Mouse (Mus musculus) splenic B cell, adult 2 months (primary cell): ENCODE measurements around the gene Tmem235.

Experiments
- DNase-seq: peaks from one replicate; pipeline ENCODE4 v3.0.0-alpha.2; 2011; ENCODE audit warnings: low read depth, low spot score
- H3K27me3 ChIP-seq: 2 replicates; pipeline ENCODE4 v1.6.1; 2012; ENCODE audit warnings: mild to moderate bottlenecking, low read length, moderate library complexity, mixed read lengths; ENCODE audit not compliant: control insufficient read depth, poor library complexity, insufficient read depth, severe bottlenecking
- H3K36me3 ChIP-seq: 2 replicates; pipeline ENCODE4 v1.6.1; 2012; ENCODE audit warnings: mild to moderate bottlenecking, low read length, moderate library complexity, mixed read lengths; ENCODE audit not compliant: control insufficient read depth, poor library complexity, insufficient read depth, severe bottlenecking

Tmem235 gene

DNA sequence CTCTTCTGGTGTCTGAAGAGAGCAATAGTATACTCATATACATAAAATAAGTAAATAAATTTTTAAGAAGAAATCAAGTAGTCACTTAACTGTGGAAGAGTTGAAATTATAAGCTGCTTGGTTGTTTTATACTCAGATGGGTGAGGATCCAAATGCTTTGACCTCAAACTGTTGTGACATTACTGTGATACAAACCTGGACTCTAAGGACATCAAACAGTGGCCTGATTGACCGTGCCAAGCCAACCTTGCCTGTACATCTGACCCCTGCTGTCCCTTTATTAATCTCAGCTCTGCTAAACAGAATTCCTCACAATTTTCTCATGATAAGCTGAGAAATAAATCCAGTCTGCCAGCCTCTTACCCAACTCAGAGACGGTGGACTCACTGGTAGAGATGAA is 14.9 kb upstream of the Tmem235 start:
- no peaks in the 10 kb centered on the region for H3K27me3 ChIP-seq
- H3K36me3 ChIP-seq = no peaks in the 10 kb centered on the region
- no peak for DNase-seq

DNA sequence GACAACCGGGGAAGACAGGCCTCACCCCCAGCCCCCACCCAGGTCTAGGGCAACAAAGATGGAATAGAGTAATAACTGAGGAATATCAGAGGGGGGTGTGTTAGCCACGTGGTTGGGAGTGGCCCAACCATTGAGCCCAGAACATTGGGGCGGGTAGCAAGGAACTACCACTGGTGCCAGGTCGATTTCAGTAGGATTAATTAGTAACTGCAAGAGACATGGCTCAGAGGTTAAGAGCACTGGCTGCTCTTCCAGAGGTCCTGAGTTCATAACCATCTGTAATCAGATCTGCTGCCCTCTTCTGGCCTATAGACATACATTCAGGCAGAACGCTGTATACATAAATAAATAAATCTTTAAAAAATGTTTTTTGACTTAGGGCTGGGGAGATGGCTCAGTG is 13.9 kb upstream of the Tmem235 start:
- peak; percentile 55 for DNase-seq
- Histone ChIP-seq H3K27me3 (no peaks in the 10 kb centered on the region), H3K36me3 (no peaks in the 10 kb centered on the region)

DNA sequence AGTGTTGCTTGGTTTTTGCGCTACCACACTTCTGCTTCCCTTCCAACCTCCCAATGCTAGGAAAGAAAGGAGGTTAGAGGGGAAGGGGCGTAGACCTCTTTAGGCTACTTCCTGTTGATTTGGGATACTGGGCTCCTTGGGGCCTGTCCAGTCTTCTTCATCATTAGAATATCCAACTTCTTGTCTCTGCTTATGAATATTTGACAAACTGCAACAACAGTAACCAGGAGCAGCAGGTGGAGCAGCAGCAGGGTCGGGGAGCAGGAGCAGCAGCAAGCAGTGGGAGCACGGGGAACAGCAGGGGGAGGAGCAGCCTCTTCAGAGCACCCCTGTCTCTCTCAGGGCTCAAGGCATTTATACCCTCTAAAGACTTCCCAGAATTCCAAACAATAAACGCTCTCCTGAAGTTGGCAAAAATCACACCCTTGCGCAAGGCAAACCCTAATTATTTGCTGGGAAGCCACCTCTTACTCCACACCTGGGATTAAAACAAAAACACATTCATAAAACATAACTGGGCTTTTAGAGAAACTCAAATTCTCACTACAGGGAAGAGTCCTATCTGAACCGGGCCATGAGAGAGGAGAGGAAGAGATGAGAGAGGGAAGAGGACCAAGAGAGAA is 12.8 kb upstream of the Tmem235 start:
- Histone ChIP-seq H3K36me3 (no peaks in the 10 kb centered on the region), H3K27me3 (no peaks in the 10 kb centered on the region)
- no peak for DNase-seq

DNA sequence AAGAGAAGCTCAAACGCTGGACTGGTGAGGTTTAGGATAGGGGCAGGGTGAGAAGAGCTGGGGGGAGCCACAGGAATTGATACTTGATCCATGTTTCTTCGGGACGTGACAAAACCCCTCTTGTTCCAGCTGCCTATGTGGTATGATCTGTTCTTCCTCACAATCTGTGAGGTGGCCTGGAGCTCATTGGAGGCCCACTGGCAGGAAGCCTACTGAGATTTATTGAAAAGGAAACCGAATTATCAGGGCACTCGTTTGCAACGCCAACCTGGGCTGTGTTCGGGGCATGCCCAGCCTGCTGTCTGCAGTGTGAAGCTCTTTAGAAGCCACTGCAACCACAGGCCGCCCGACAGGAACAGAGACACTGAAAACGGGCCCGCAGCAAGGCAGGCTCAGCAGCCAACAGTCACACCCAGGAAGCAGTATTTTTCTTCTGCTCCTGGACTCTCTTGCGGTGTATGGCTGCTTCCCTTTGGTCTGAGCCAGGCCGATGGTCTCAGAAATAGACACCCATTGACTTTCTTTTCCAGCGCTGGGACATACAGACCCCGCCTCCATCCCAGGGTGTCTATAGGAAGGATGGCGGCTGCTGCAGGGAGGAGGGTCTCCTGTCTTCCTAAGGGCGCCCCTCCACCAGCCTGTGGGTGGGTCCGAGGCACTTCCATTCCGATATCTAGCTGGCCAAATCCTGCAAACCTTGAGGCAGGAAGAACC is 12.1 kb upstream of the Tmem235 start:
- H3K36me3 ChIP-seq = no peaks in the 10 kb centered on the region
- peak; percentile 47 for DNase-seq
- H3K27me3 ChIP-seq = no peaks in the 10 kb centered on the region

DNA sequence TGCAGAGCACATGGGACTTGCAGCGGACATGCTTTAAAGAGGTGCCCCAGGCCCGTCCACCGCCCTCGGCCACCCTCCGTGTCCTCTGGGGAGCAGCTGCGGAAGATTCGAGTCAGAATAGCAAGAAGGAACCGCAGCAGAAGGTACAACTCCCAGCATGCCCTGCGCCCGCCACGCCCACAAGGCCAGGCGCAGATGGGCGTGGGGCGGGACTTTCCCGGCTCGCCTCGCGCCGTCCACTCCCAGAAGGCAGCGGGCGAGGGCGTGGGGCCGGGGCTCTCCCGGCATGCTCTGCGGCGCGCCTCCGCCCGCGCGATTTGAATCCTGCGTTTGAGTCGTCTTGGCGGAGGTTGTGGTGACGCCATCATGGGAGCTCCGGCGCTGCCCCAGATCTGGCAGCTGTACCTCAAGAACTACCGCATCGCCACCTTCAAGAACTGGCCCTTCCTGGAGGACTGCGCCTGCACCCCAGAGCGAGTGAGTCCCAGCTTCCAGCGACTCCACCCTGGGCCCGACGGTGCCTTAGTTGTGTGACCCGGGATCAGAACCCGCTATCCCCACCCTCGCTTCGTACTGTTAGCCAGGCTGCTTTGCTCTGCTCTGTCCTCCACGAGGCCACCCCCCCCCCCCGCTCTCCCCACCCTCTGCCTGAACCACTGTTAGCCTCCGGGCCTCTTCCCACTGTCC is 11.4 kb upstream of the Tmem235 start, which contains the start of gene Birc5:
TSS of gene Birc5 (plus strand) at position 267 of the 687 bp plus-strand sequence.
- Histone ChIP-seq H3K36me3 (no peaks in the 10 kb centered on the region), H3K27me3 (no peaks in the 10 kb centered on the region)
- peak; percentile 98 for DNase-seq

DNA sequence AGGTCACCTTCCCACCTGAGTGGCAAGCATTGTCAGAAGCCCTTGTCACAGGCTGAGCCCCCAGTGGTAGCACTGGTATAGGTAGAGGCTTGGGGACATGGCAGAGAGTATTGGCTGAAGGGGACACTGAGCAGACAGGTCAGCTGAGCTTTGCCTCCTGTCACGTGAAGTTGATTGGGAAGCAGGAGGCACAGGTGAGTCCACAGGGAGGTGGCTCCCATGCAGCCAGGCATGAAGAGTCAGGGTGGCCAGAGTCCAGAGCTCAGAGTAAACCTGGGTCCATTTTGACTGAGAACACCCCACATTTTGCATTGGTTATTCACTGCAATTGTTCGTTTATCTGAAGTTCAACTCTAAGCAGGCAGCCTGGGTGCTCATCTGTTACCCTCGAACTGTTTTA is 7.7 kb upstream of the Tmem235 start:
- Histone ChIP-seq H3K36me3 (no peaks in the 10 kb centered on the region), H3K27me3 (no peaks in the 10 kb centered on the region)
- DNase-seq = no peak

DNA sequence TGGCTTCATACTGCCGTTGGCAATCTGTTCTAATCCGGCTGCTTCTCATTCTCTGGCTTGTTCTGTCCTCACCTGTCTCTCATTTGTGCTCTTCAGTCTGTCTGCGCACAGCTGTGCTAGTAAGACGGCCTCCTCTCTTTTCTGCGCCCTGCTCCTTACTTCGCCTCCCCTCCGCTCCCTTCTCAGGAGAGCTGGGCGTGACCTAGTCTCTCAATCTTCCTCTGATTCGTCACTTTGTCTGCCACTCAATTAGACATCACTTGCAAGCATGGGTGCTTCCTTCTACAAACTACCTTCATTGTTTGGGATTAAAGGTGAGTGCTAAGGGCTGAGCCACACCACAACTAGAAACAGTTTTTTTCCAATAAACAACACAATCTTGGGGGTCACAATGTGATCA is 6.3 kb upstream of the Tmem235 start:
- DNase-seq = no peak
- H3K36me3 ChIP-seq = no peaks in the 10 kb centered on the region
- H3K27me3 ChIP-seq = no peaks in the 10 kb centered on the region

DNA sequence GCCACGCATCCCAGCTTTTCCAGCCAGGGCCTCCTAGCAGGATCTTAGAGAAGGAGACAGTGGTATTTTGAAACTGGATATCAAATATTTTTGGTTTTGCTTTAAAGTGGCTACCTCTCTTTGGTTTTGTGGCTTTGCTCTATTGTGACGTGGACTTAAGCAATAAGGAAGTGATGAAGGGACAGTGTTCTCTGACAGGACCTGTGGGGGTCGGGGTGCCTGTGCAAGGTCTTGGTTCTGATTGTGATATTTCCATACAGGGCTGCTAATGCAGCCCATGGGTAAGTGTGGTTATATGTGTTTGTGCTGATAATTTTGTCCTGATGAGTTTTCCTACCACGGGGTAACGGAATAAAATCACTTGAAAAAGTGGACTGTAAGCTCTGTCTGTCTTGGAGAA is 5.2 kb upstream of the Tmem235 start:
- Histone ChIP-seq H3K36me3 (no peaks in the 10 kb centered on the region), H3K27me3 (no peaks in the 10 kb centered on the region)
- DNase-seq = no peak

GRCm38 (mm10) chr11:117855975-117856374 is 4.6 kb upstream of the Tmem235 start:
- Histone ChIP-seq H3K36me3 (no peaks in the 10 kb centered on the region), H3K27me3 (no peaks in the 10 kb centered on the region)
- no peak for DNase-seq

- DNase-seq = no peak
- H3K36me3 ChIP-seq = no peaks in the 10 kb centered on the region
Observed at GRCm38 (mm10) chr11:117857462-117857861, 3.1 kb upstream of the Tmem235 start.

GRCm38 (mm10) chr11:117858392-117858791 is 2.2 kb upstream of the Tmem235 start:
- DNase-seq = no peak
- Histone ChIP-seq H3K27me3 (no peaks in the 10 kb centered on the region), H3K36me3 (no peaks in the 10 kb centered on the region)

More at GRCm38 (mm10) chr11:117857462-117857861, 3.1 kb upstream of the Tmem235 start:
- no peaks in the 10 kb centered on the region for H3K27me3 ChIP-seq

- no peak for DNase-seq
- no peaks in the 10 kb centered on the region for H3K27me3 ChIP-seq
- no peaks in the 10 kb centered on the region for H3K36me3 ChIP-seq
Observed at GRCm38 (mm10) chr11:117863174-117863856, 2.8 kb downstream of the Tmem235 start.

- Histone ChIP-seq H3K36me3 (no peaks in the 10 kb centered on the region), H3K27me3 (no peaks in the 10 kb centered on the region)
- no peak for DNase-seq
Observed at GRCm38 (mm10) chr11:117864805-117865204, 4.3 kb downstream of the Tmem235 start.

- H3K27me3 ChIP-seq = no peaks in the 10 kb centered on the region
- no peak for DNase-seq
- H3K36me3 ChIP-seq = no peaks in the 10 kb centered on the region
Observed at GRCm38 (mm10) chr11:117865988-117866387, 5.4 kb downstream of the Tmem235 start.
